Mouse (Mus musculus) neural tube, embryonic 15.5 days (tissue): ENCODE measurements around the gene Dpp8. TPM values are rescaled to one million over a fixed set of nuclear protein-coding genes. Genes with fewer than 3 reads are reported as not detected.
"Not testable (repeated sequence)": the region's sequence is repeated elsewhere in the genome, so short reads cannot be mapped to it uniquely, and the experiment has no call there.

Source experiments
- ATAC-seq: fragments of 200-750 bp; cut with Nextera tagmentation; 2 replicates; pipeline ENCODE4 v1.8.0; 2017; ENCODE audit warnings: mild to moderate bottlenecking, moderate TSS enrichment, moderate library complexity; ENCODE audit not compliant: low FRiP score
- H3K27ac ChIP-seq: fragments of 300-500 bp; sonication (generic); replicated peaks from 2 replicates; pipeline ENCODE4 v1.5.1; 2015; ENCODE audit warnings: mild to moderate bottlenecking, inconsistent platforms
- H3K27me3 ChIP-seq: fragments of 300-500 bp; sonication (generic); replicated peaks from 2 replicates; pipeline ENCODE4 v1.6.1; 2015; ENCODE audit warnings: inconsistent platforms
- H3K36me3 ChIP-seq: fragments of 300-500 bp; sonication (generic); 2 replicates; pipeline ENCODE4 v1.6.1; 2015; ENCODE audit warnings: inconsistent platforms
- H3K4me1 ChIP-seq: fragments of 300-500 bp; sonication (generic); 2 replicates; pipeline ENCODE4 v1.6.1; 2015; ENCODE audit warnings: inconsistent platforms
- H3K4me2 ChIP-seq: fragments of 300-500 bp; sonication (generic); 2 replicates; pipeline ENCODE4 v1.6.1; 2015; ENCODE audit warnings: inconsistent platforms, mild to moderate bottlenecking, moderate library complexity
- H3K4me3 ChIP-seq: fragments of 300-500 bp; sonication (generic); replicated peaks from 2 replicates; pipeline ENCODE4 v1.5.1; 2015; ENCODE audit warnings: mild to moderate bottlenecking, inconsistent platforms
- H3K9ac ChIP-seq: fragments of 300-500 bp; sonication (generic); replicated peaks from 2 replicates; pipeline ENCODE4 v1.6.1; 2015; ENCODE audit warnings: mild to moderate bottlenecking, inconsistent platforms
- H3K9me3 ChIP-seq: fragments of 300-500 bp; sonication (generic); replicated peaks from 2 replicates; pipeline ENCODE4 v1.6.1; 2016; ENCODE audit warnings: inconsistent platforms
- WGBS: fragments of 180-500 bp; shearing (Covaris S2); methylation state at CpG from one replicate; pipeline ENCODE4 v1.1.7; 2015; ENCODE audit warnings: mixed read lengths; 5-methylcytosine and 5-hydroxymethylcytosine counted together
- polyA plus RNA-seq: library from polyadenylated mRNA; unstranded; fragments of >200 nt; fragmentation: Nextera tagmentation; extraction: Ambion mirVana; gene quantifications from 2 replicates; pipeline ENCODE4 v1.2.1, GENCODE M21; 2015

Dpp8 gene
- polyA plus RNA-seq, 1 experiment from 2014 or later, result 32.9 TPM

GRCm38 (mm10) chr9:65022580-65023135 is 9.6 kb upstream of the Dpp8 start:
- Histone ChIP-seq H3K4me2 (no peak overlapping the region), H3K4me1 (peaks cover 42% of the 10 kb centered on the region), H3K9me3 (no peaks in the 10 kb centered on the region), H3K36me3 (no peaks in the 10 kb centered on the region), H3K9ac (no peak overlapping the region), H3K4me3 (no peak overlapping the region), H3K27me3 (no peaks in the 10 kb centered on the region), H3K27ac (no peak overlapping the region)
- 69% methylated on average over 4 of the region's 4 CpGs for WGBS
- no peak for ATAC-seq

GRCm38 (mm10) chr9:65023447-65023846 is 8.8 kb upstream of the Dpp8 start:
- no peak for ATAC-seq
- Histone ChIP-seq H3K9me3 (no peaks in the 10 kb centered on the region), H3K36me3 (no peaks in the 10 kb centered on the region), H3K27ac (no peak overlapping the region), H3K27me3 (no peaks in the 10 kb centered on the region), H3K9ac (no peak overlapping the region), H3K4me3 (no peak overlapping the region), H3K4me2 (no peak overlapping the region), H3K4me1 (peaks cover 34% of the 10 kb centered on the region)
- 94% methylated on average over 3 of the region's 3 CpGs for WGBS

DNA sequence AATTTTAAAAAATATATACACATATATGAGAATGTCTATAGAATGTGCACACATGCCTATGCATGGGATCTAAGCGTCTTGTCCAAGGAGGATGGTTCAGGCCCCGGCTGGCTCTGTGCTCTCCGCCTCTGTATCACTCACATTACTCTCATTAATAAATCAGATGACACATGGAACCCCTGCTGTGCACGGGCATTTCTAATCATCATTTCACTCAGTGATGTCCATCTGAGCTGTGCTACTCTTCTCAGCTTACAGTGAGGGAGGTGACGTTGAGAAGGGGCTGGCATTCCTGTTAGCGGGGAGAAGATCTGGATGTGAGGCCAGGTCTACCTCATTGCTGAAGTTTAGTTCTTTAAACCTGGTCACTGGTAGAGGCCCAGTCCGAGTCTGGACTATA is 5.0 kb upstream of the Dpp8 start:
- no peaks in the 10 kb centered on the region for H3K27me3 ChIP-seq
- peaks cover 9% of the 10 kb centered on the region for H3K4me1 ChIP-seq
- H3K36me3 ChIP-seq, result no peaks in the 10 kb centered on the region
- 84% methylated on average over 7 of the region's 7 CpGs for WGBS
- no peak for ATAC-seq
- H3K4me2 ChIP-seq, result no peak overlapping the region
- H3K9ac ChIP-seq, result no peak overlapping the region
- H3K4me3 ChIP-seq, result no peak overlapping the region
- no peaks in the 10 kb centered on the region for H3K9me3 ChIP-seq
- H3K27ac ChIP-seq, result no peak overlapping the region

DNA sequence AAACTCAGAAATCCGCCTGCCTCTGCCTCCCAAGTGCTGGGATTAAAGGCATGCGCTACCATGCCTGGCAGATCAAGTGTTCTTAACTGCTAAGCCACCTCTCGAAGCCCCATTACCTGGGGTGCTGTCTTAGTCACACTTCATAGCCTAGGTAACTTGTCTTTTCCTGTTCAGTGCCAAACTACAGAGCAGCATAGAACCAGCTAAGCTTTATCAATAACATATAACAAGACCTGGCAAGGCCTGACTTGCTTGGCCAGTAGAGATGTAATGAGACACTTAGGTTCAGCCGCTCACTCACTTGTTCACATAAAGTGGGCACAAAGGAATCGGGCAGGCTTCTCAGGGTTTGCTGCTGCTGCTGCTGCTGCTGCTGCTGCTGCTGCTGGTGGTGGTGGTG is 3.9 kb upstream of the Dpp8 start:
- no peak for ATAC-seq
- 91% methylated on average over 5 of the region's 5 CpGs for WGBS

GRCm38 (mm10) chr9:65031355-65031754 is 859 bp upstream of the Dpp8 start:
- H3K27me3 ChIP-seq, H3K9me3 ChIP-seq, ATAC-seq: not testable (repeated sequence)

More for the DNA sequence above, 3.9 kb upstream of the Dpp8 start:
- H3K4me3 ChIP-seq, result no peak overlapping the region
- H3K27ac ChIP-seq, result no peak overlapping the region
- no peaks in the 10 kb centered on the region for H3K27me3 ChIP-seq
- H3K4me1 ChIP-seq, result peaks cover 10% of the 10 kb centered on the region
- H3K36me3 ChIP-seq, result no peaks in the 10 kb centered on the region
- H3K4me2 ChIP-seq, result no peak overlapping the region
- no peaks in the 10 kb centered on the region for H3K9me3 ChIP-seq
- H3K9ac ChIP-seq, result no peak overlapping the region

GRCm38 (mm10) chr9:65031894-65032268 is 333 bp upstream of the Dpp8 start:
- no peaks in the 10 kb centered on the region for H3K27me3 ChIP-seq
- 38% methylated on average over 4 of the region's 4 CpGs for WGBS
- no peaks in the 10 kb centered on the region for H3K9me3 ChIP-seq
- 0 out of 2 replicates have a peak overlapping the region, but pooled peaks have one; percentile 17 for H3K9ac ChIP-seq
- 0 out of 2 replicates have a peak, but pooled peaks cover 2% of the 10 kb centered on the region for H3K36me3 ChIP-seq
- H3K4me3 ChIP-seq, result peak overlapping the region; percentile 67
- H3K4me2 ChIP-seq, result peak overlapping the region; percentile 30; the same call in 1 of the 2 replicates
- peaks cover 18% of the 10 kb centered on the region for H3K4me1 ChIP-seq
- no peak overlapping the region for H3K27ac ChIP-seq
- ATAC-seq, result no peak

More at GRCm38 (mm10) chr9:65031355-65031754, 859 bp upstream of the Dpp8 start:
- H3K9ac ChIP-seq, H3K4me3 ChIP-seq, H3K36me3 ChIP-seq, H3K4me2 ChIP-seq, H3K27ac ChIP-seq: not testable (repeated sequence)
- 72% methylated on average over 5 of the region's 5 CpGs for WGBS
- H3K4me1 ChIP-seq, result peaks cover 18% of the 10 kb centered on the region

DNA sequence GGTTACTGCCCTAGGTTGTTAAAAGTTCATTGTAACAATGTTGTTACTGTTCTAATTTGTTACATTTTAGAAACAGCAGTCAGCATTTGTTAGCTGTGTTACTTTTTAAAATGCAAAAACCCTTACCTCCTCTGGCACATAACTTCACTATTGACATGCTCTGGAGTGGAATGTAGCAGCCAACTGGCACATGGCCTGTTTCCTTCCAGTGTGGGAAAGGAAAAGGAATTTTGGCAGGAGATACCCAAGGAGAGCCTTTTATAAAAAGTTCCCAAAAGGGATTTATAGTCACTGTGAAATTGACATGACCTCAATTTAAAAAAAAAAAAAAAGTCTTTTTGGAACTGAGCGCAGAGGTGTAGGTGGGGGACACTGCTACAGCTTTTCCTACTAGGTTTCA is 4.2 kb downstream of the Dpp8 start:
- Histone ChIP-seq H3K9ac (no peak overlapping the region), H3K9me3 (no peaks in the 10 kb centered on the region), H3K27ac (no peak overlapping the region), H3K4me2 (no peak overlapping the region), H3K27me3 (no peaks in the 10 kb centered on the region), H3K4me3 (no peak overlapping the region), H3K36me3 (peaks cover 37% of the 10 kb centered on the region), H3K4me1 (peaks cover 18% of the 10 kb centered on the region)
- WGBS, result 82% methylated on average over 1 of the region's 1 CpGs
- no peak for ATAC-seq

DNA sequence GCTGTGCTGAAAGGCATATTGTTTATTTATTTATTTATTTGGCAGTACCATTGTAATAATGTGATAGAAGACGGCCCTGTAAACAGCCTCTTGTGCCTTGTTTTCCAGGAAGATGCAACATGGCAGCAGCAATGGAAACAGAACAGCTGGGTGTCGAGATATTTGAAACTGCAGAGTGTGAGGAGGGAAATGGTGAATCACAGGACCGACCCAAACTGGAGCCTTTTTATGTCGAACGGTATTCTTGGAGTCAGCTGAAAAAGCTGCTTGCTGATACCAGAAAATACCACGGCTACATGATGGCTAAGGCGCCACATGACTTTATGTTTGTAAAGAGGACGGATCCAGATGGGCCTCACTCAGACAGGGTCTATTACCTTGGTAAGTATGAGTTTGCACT is 4.6 kb downstream of the Dpp8 start:
- WGBS, result 81% methylated on average over 8 of the region's 8 CpGs
- H3K4me3 ChIP-seq, result no peak overlapping the region
- peaks cover 17% of the 10 kb centered on the region for H3K4me1 ChIP-seq
- no peak overlapping the region for H3K4me2 ChIP-seq
- no peak overlapping the region for H3K27ac ChIP-seq
- no peak overlapping the region for H3K9ac ChIP-seq
- no peak for ATAC-seq
- H3K9me3 ChIP-seq, result no peaks in the 10 kb centered on the region
- H3K36me3 ChIP-seq, result peaks cover 40% of the 10 kb centered on the region
- no peaks in the 10 kb centered on the region for H3K27me3 ChIP-seq

- Histone ChIP-seq H3K4me3 (no peak overlapping the region), H3K4me1 (no peaks in the 10 kb centered on the region), H3K27ac (no peak overlapping the region), H3K36me3 (peaks cover 74% of the 10 kb centered on the region), H3K4me2 (no peak overlapping the region), H3K9me3 (no peaks in the 10 kb centered on the region), H3K27me3 (no peaks in the 10 kb centered on the region), H3K9ac (no peak overlapping the region)
- 98% methylated on average over 5 of the region's 5 CpGs for WGBS
- ATAC-seq, result no peak
These were observed 9.2 kb downstream of the Dpp8 start for GRCm38 (mm10) chr9:65041430-65041829.

GRCm38 (mm10) chr9:65046993-65047392 is 14.8 kb downstream of the Dpp8 start:
- H3K4me1 ChIP-seq, result no peaks in the 10 kb centered on the region
- ATAC-seq, result no peak
- no peak overlapping the region for H3K27ac ChIP-seq
- H3K9ac ChIP-seq, result no peak overlapping the region
- H3K4me2 ChIP-seq, result no peak overlapping the region
- peaks cover 81% of the 10 kb centered on the region for H3K36me3 ChIP-seq
- H3K9me3 ChIP-seq, result no peaks in the 10 kb centered on the region
- 100% methylated on average over 1 of the region's 1 CpGs for WGBS
- no peak overlapping the region for H3K4me3 ChIP-seq
- no peaks in the 10 kb centered on the region for H3K27me3 ChIP-seq

DNA sequence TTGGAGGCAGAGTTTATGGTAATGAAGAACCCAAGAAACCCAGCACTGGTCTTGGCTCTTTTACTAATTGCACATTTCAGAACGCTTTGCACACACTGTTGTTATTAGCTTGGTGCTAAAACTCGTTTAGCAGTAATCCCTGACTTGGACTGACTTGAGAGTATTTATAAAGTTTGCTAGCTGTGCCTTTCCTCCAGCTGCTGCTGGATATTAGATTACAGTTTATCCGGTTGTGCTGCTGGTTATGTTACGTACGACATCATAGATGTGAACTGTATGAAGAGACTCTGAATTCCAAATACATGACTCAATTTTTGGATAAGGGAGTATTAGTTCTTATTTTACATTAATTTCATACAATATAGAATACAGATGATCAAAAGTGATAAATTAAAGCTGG is 17.2 kb downstream of the Dpp8 start:
- no peak overlapping the region for H3K9ac ChIP-seq

GRCm38 (mm10) chr9:65050981-65051380 is 18.8 kb downstream of the Dpp8 start:
- Histone ChIP-seq H3K9me3 (no peaks in the 10 kb centered on the region), H3K9ac (no peak overlapping the region), H3K4me1 (no peaks in the 10 kb centered on the region), H3K4me3 (no peak overlapping the region), H3K4me2 (no peak overlapping the region), H3K27ac (no peak overlapping the region), H3K36me3 (peaks cover 73% of the 10 kb centered on the region), H3K27me3 (no peaks in the 10 kb centered on the region)
- WGBS, result 93% methylated on average over 3 of the region's 3 CpGs
- ATAC-seq, result no peak

More for the DNA sequence above, 17.2 kb downstream of the Dpp8 start:
- Histone ChIP-seq H3K4me3 (no peak overlapping the region), H3K36me3 (peaks cover 76% of the 10 kb centered on the region), H3K9me3 (no peaks in the 10 kb centered on the region), H3K27ac (no peak overlapping the region), H3K4me1 (no peaks in the 10 kb centered on the region), H3K4me2 (no peak overlapping the region), H3K27me3 (no peaks in the 10 kb centered on the region)
- WGBS, result 97% methylated on average over 5 of the region's 5 CpGs
- no peak for ATAC-seq
